Mouse (Mus musculus): Measurements from ENCODE around the gene Bicra.
A peak's percentile ranks its signal among the peaks of the same experiment; 100 is the strongest.

The Bicra gene

GRCm38 (mm10) chr7:15933437-15934359 is 114.0 kb downstream of the Bicra start:
- no peak for DNase-seq

DNA sequence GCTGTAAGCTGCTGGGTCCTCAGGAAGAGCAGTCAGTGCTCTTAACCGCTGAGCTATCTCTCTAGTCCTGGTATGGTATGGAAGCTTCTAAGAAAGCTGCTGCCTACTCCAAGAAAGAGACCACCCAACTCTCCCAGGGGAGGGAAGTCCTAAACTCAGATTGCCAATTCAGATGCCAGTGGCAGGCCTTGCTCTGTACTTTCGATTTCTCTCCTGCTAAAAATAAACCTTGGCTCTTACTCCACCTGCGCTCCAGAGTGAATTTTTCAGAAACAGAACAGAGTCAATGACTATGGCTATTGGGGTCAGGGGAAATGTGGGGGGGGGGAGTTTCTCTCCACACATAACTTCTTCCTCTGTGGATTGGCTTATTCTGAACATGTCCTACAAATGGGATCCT is 116.1 kb downstream of the Bicra start:
- DNase-seq: no peak

DNA sequence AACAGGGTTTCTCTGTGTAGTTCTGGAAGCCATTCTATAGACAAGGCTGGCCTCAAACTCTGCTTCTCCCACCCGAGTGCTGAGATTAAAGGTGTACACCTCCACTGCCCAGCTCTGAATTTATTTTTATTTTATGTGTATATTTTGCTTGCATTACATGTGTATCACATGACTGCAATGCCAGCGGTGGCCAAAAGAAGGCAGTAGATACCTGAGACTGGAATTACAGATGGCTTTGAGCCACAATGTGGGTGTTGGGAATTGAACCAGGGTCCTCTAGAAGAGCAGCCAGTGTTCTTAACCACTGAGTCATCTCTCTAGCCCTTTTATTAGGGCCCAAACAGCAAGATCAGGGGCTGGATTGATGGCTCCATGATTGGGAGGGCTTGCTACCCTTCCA is 117.2 kb downstream of the Bicra start:
- DNase-seq: no peak

GRCm38 (mm10) chr7:15929910-15930309 is 117.8 kb downstream of the Bicra start:
- no peak for DNase-seq

- peak; percentile 90 for DNase-seq
These were observed 125.4 kb downstream of the Bicra start, which contains the start of gene Selenow for GRCm38 (mm10) chr7:15922220-15922773. Gene Selenow (minus strand): TSS chr7:15922402.

DNA sequence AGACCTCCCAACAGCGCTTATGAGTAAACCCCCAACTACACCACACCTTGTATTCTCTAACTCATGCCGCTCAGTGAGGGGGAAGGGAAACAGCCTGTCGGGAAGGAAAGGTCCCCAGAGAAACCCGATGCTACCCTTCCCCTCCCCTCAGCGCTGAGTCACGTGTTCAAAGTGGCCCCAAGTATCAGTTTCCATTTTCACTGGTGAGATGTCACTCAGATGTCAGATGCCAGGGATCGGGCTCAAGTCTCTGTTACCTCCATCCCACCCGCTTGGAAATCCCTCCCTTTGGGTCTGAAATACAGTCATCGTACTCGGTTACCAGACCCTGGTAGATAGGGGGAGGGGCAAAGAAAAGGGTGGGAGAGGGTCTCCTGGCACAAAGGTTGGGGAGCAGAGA is 125.9 kb downstream of the Bicra start:
- no peak for DNase-seq
